Mouse (Mus musculus): ENCODE measurements around the gene Il34.

The Il34 gene

DNA sequence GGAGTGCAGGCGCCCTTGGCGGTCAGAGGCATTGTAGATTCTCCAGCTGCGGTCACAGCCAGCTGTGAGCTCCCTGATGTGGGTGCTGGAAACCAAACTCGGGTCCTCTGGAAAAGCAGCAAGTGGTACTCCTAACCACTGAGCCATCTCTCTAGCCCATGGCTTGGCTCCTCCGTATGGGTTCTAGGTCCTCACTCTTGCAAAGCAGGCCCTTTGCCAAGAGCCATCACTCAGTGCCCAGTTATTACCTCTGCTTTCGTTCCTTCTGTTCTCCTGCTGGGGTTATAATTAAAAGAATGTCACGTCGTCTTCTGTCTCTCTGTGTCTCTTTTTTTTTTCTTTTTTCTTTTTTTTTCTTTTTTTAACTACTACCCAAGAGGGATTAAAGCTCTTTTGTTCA, 72.7 kb downstream of the Il34 start:
- DNase-seq = no peak

DNA sequence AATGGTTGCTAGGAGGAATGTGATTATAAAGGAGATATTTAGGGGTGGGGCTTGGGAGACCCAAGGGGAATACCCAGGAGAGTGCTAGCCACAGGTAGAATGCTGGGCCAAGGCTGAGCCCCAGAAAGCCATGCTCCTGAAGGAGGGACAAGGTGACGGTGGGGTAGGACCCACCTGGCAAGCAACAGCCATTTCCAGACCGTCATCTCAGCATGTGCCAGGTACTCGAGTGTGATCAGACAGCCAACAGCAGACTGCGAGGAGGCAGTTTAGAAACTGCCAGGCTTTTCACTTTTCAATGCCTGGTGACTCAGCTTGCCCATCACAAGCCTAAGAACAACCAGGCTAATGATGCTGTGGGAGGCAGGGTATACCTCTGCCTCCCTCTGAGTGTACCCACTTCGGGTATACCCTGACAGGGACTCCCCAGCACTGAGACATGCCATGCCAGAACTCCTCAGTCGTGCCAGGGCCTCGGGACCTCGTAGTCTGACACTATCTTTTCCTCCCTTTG, 74.3 kb downstream of the Il34 start:
- DNase-seq = no peak

DNA sequence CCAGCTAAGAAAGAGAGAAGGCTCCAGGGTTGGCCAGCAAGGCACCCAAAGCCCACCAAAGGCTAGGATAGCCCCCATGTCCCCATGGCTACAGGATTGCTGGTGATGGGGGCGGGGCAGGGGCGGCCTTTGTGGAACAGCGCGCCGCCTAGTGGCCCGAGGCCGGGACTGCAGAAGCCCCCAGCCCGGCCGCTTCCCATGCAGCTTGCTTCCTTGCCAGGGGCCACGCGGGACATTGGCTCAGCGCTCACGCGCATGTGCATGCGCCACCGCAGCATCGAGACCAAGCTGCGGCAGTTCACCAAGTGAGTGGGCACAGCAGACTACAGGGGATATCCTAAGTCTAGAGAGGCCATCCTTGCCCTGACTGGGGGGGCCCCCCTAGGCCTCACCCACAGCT, 78.8 kb downstream of the Il34 start:
- peak; percentile 95 for DNase-seq

- DNase-seq = no peak
Observed at GRCm38 (mm10) chr8:110725084-110725838, 80.5 kb downstream of the Il34 start.

DNA sequence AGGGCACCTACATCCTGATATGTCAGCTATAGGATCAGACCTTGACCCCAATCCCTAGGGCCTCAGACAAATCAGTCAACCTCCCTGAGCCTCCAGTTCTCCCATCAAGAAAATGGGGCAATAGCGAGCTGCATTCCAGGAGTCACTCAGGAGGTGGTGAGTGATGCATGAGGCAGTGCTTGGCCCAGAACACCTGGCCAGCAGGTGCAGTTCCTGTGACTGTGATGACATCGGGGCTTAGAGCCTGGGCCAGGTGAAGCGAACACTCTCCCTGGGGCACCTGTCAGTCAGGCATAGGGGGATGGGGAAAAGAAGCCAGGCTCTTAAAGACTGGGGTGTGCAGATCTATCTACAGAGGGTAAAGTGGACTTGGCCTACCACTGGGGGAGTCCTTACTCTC, 81.2 kb downstream of the Il34 start:
- DNase-seq = no peak

DNA sequence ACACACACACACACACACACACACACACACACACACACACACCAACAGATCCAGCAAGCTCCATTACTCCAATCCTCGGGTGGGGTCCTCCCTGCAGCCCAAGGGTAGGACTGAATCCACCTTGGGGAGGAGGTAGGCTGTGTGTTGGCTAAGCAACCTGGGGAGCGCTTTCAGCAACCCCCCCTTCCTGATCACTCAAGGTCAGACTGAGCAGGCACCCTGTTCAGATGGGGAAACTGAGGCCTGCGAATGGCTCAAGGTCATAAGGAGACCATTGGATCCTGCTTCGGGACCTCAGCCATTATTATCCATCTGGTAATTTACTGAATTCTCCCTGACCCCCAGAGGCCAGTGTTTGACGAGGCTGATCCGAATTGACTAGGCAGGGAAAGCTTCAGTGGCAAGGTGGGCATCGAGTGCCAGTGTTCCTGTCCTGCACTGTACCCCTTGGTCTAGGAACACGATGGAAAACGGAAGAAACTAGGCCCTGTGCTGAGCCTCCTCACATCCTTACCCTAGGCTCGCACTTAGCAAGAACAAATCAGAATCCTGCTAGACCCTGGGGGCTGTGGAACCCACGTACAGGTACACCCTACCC, 83.2 kb downstream of the Il34 start:
- DNase-seq = peak; percentile 91

DNA sequence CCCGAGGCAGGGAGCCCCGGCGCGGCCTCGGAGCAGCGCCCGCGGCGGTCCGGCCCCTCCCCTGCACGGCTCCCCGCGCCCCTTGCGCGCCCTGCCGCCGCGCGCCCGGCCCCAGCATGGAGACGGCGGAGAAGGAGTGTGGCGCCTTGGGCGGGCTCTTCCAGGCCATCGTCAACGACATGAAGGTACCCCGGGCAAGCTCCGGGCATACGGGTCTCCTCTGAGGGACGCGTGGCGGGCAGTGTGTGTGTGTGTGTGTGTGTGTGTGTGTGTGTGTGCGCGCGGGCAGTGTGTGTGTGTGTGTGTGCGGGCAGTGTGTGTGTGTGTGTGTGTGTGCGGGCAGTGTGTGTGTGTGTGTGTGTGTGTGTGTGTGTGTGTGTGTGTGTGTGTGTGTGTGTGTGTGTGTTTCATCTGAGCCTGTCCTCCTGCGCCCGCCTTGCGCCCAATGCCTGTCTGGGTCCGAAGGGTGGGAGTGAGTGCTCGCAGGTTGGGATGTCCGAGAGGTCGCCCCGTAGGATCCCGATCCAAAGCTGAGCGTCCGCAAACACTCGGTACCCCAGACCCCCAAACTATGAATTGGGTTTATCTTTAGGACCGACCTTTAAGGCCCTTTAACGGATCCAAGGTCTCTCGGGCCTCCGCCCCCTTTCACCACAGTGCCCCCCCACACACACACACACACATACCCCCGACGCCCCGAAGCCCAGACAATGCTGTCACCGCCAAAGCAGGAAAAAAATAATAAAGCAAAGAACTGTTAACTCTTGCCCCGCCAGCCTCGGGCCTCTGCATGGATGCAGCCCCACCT, 83.9 kb downstream of the Il34 start:
- DNase-seq = peak; percentile 94

DNA sequence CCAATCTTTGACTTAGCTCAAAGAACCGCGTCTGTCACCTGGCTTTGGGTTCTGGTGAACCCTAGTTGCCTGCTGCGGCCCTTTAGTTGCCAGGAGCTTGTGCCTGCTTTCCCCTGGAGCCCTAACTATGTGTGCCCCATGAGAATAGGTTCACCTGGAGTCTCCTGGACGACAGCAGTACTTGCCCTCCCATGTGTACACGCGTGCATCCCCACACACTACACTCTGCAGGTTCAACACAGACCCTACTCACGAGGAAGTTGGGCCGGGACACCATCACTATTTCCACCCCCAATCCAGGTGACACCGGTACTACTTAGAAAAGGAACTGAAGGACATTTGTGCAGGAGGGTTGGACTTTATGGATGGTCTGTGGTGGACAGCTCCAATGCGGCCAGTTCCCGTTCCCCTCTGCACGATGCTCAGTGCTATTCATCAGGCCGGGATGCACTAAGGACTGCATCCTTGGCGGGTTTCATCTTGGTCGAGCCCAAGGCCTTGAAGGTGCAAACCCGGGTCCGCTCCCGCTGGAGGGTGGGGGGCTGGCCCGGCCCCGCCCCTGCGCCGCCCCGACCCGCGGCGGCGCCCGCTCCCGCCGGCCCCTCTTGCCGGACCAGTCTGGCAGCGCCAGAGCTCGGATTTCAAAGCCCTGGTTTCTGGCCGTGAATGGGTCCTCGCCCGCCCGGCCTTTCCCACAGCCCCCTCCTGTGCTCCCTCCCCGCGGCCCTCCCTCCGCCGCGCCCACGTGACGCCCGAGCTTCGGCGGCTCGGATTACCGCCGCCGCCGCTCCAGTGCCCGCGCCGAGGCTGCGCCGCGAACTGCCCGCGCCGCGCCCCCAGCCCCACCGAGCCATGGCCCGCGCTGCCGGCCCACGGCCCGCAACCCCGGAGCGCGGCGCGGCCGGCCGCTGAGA, 84.8 kb downstream of the Il34 start, which contains the start of gene Mtss1l:
Mtss1l (plus strand) TSS at position 792 of the 914 bp plus-strand sequence.
- DNase-seq = peak; percentile 99

GRCm38 (mm10) chr8:110719898-110720653, 85.6 kb downstream of the Il34 start:
- peak; percentile 92 for DNase-seq

GRCm38 (mm10) chr8:110718969-110719670, 86.6 kb downstream of the Il34 start:
- DNase-seq = peak; percentile 99

DNA sequence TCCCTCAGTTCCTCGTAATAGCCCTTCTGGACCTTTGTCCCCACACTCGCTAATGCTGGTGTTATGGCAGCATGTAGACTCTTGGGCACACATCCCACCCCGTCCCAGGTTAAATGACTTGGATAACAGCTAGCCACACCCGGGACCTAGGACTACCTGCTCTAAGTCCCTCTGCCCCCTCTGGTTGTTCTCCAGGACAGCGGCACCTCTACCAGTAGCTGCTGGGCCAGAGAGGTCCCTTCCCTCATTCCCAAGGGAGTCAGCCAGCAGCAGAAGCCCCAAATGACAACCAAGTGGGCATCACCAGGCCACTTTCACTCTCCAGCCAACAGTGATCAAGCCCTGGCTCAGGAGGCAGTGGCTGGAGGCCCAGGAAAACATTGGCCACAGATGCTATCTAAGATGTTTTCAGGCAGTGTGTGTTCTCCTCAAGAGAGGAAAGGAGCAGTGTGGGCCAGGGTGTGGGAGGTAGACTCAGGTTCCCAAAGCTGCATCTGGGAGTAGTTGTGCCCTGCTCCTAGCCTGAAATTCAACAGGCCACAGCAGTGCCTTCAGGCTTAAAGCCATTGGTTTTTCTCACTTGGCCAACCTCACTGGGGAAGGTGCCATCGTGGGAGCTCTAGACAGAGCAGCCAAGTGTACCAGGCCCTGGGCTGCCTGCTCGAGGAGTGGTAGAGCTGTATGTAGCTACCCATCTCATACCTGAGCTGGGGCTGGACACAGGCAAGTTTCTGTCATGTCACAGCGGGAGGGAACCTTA, 87.3 kb downstream of the Il34 start:
- DNase-seq = peak; percentile 94

DNA sequence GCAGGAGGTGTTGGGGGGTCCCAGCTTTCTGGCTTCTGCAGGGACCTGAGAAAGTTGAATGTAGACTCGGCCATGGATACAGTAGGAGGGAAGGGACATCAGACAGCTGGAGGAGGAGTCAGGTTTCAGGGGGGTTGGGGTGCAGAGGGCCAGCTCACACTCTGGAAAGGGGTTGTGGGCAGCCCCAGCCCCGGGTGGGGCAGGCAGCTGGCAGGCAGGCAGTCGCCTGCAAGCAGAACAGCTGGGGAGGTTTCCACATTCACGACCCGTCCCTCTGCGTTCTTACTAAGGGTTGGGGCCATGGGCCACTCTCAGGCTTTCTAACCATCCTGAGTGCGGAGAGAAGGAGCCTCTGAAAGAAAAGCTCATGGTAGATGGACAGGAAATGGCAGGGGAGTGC, 88.6 kb downstream of the Il34 start:
- DNase-seq = peak; percentile 93

DNA sequence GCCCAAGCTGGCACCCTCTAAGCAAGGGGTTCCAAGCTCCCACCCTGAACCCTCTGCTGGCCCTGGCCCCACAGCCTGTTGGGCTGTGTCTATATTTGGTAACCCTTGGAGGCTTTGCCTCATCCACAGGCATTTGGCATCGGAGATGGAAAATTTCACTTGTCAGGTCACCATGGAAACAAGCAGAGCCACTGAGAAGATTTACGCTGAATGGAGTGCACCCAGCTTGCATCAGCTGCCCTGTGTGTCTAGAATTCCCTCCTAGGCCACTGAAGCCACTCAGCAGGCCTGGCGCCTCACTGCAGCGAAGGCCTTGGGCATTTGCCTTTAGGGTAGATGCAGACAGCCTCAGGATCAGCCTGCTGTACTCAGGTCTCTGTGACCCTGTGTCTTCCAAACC, 89.6 kb downstream of the Il34 start:
- DNase-seq = peak; percentile 99

DNA sequence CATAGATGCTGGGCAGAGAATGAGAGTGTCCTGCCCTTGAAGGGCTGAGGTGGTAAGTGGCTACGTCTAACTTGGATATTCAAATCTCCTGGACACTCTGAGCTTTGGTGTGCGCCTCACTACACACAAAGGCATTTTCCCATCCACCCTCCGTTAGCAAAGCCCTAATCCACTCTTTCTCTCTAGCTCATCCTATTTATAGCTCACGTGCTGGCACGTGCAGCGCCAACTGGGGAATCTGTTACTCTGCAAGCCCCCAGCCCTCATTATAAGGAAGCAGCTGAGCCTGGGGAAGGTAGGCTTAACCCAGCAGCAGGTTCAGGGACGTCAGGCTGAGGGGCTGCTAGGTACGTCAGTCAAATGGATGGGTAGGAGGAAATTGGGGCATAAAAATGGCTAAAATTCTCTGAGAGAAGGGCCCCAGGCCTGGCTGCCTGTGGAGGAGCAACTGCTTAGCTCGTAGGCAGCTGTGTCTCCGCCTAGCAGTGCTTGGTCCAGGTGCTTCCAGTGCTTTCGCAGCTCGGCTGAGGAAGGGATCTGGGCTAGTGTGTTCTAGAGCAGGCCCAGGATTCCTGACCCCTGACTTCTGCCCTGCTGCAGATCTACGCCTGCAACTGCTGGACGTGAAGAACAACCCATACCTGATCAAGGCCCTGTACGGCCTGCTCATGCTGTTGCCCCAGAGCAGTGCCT, 90.8 kb downstream of the Il34 start:
- DNase-seq = no peak

- peak; percentile 96 for DNase-seq
Observed at GRCm38 (mm10) chr8:110713073-110713472, 92.7 kb downstream of the Il34 start.

GRCm38 (mm10) chr8:110711271-110711934, 94.3 kb downstream of the Il34 start:
- DNase-seq = peak; percentile 98

- no peak for DNase-seq
Observed at GRCm38 (mm10) chr8:110710593-110710992, 95.1 kb downstream of the Il34 start.

GRCm38 (mm10) chr8:110708429-110708828, 97.3 kb downstream of the Il34 start:
- DNase-seq = no peak

DNA sequence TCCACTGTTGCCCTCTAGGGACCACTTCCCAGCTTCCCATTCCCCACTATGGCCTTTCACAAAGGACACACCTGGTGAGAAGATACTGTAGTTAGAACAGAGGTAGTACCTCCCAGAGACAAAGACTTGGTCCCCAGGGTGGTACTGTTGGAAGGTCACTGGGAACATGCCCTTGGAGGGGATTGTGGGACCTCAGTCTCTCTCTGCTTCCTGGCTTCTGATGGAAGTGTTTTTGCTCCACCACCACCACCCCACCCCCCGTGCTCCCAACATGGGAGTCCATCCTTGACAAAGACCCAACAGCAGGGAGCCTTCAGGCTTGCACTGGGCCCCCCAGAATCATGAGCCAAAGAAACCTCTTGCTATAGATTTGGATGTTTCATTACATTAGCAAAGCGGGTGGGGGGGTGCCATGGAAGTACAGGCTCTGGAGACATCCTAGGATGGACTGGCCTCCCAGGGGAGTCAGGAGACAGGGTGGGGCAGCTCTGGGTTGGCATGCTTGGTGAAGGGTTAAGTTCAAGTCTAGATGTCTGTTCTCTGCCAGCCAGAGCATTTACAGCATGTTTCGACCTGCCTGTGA, 99.3 kb downstream of the Il34 start:
- no peak for DNase-seq

Data from heart, adult 11 months (tissue).